Mouse (Mus musculus): ENCODE data around the gene Gckr. TPM values are rescaled to one million over a fixed set of nuclear protein-coding genes. Genes with fewer than 3 reads are reported as not detected.
"Not testable (repeated sequence)": the region's sequence is repeated elsewhere in the genome, so short reads cannot be mapped to it uniquely, and the experiment has no call there.

Gene Gckr
- total RNA-seq, 2 experiments from 2014 or later: not detected

- intact Hi-C loops (cut with DNase I; ENCODE audit: low total_unique reads): no loop called here
- no peak for DNase-seq
Observed at GRCm38 (mm10) chr5:31291361-31291688, 5.9 kb upstream of the Gckr start.

GRCm38 (mm10) chr5:31294964-31295605 is 2.2 kb upstream of the Gckr start:
- no peak for DNase-seq
- intact Hi-C loops (cut with DNase I; ENCODE audit: low total_unique reads): no loop called here

- intact Hi-C loops (cut with DNase I; ENCODE audit: low total_unique reads): no loop called here
- DNase-seq: peak; percentile 45
Observed at GRCm38 (mm10) chr5:31295606-31296141, 1.6 kb upstream of the Gckr start, which contains the start of gene Fndc4. Gene Fndc4 (minus strand): TSS chr5:31296080.

GRCm38 (mm10) chr5:31297981-31298380 is 738 bp downstream of the Gckr start:
- DNase-seq: no peak
- intact Hi-C loops (cut with DNase I; ENCODE audit: low total_unique reads): no loop called here

GRCm38 (mm10) chr5:31298486-31298885 is 1.2 kb downstream of the Gckr start:
- intact Hi-C loops (cut with DNase I; ENCODE audit: low total_unique reads): no loop called here
- no peak for DNase-seq

GRCm38 (mm10) chr5:31301866-31302265 is 4.6 kb downstream of the Gckr start:
- intact Hi-C loops (cut with DNase I; ENCODE audit: low total_unique reads): no loop called here
- no peak for DNase-seq

- intact Hi-C loops (cut with DNase I; ENCODE audit: low total_unique reads): no loop called here
- DNase-seq: no peak
Observed at GRCm38 (mm10) chr5:31303093-31303492, 5.8 kb downstream of the Gckr start.

- intact Hi-C loops (cut with DNase I; ENCODE audit: low total_unique reads): no loop called here
- DNase-seq: no peak
Observed at GRCm38 (mm10) chr5:31312806-31313205, 15.6 kb downstream of the Gckr start.

- no peak for DNase-seq
- intact Hi-C loops (cut with DNase I; ENCODE audit: low total_unique reads): no loop called here
Observed at GRCm38 (mm10) chr5:31322776-31323175, 25.5 kb downstream of the Gckr start.

GRCm38 (mm10) chr5:31324085-31324484 is 26.8 kb downstream of the Gckr start:
- DNase-seq: no peak
- intact Hi-C loops (cut with DNase I; ENCODE audit: low total_unique reads): no loop called here

GRCm38 (mm10) chr5:31326850-31327249 is 29.6 kb downstream of the Gckr start:
- no peak for DNase-seq
- intact Hi-C loops (cut with DNase I; ENCODE audit: low total_unique reads): no loop called here

GRCm38 (mm10) chr5:31328255-31328654 is 31.0 kb downstream of the Gckr start:
- intact Hi-C loops (cut with DNase I; ENCODE audit: low total_unique reads): no loop called here
- DNase-seq: peak; percentile 39

- DNase-seq; intact Hi-C loops (cut with DNase I; ENCODE audit: low total_unique reads): not testable (repeated sequence)
Observed at GRCm38 (mm10) chr5:31357586-31357985, 60.3 kb downstream of the Gckr start.

GRCm38 (mm10) chr5:31360955-31361354 is 63.7 kb downstream of the Gckr start:
- no peak for DNase-seq
- intact Hi-C loops (cut with DNase I; ENCODE audit: low total_unique reads): no loop called here

Other genes starting within 250 kb of the Gckr start
- gene Atraid, start 249.1 kb upstream of the Gckr start, total RNA-seq (2021): 10 to 100 TPM; 56.7 to 63.5 TPM
- gene Slc5a6, start 248.5 kb upstream of the Gckr start, total RNA-seq (2021): 1 to 10 TPM; 2.5 to 2.8 TPM
- 10 to 100 TPM; 12.3 to 19.9 TPM for gene Cad, start 242.7 kb upstream of the Gckr start, total RNA-seq (2021)
- not detected for gene Dnajc5g, start 191.2 kb upstream of the Gckr start, total RNA-seq (2021)
- under 1 TPM in 1 of 2 experiments, not detected in 1; 0.10 TPM for gene Slc30a3, start 189.2 kb upstream of the Gckr start, total RNA-seq (2021)
- gene Trim54, start 180.7 kb upstream of the Gckr start, total RNA-seq (2021): 100 to 1,000 TPM; 190 to 215 TPM
- gene Ucn, start 158.6 kb upstream of the Gckr start, total RNA-seq (2021): not detected
- 10 to 100 TPM; 33.9 to 37.3 TPM for gene Mpv17, start 143.2 kb upstream of the Gckr start, total RNA-seq (2021)
- under 1 TPM; 0.25 to 0.60 TPM for gene Gm29609, start 117.5 kb upstream of the Gckr start, total RNA-seq (2021)
- gene Gtf3c2, start 117.3 kb upstream of the Gckr start, total RNA-seq (2021): 10 to 100 TPM; 23.2 to 28.6 TPM
- gene Snx17, start 104.2 kb upstream of the Gckr start, total RNA-seq (2021): 10 to 100 TPM; 42.4 to 42.7 TPM
- 10 to 100 TPM; 44.4 to 48.7 TPM for gene Eif2b4, start 104.0 kb upstream of the Gckr start, total RNA-seq (2021)
- 1 to 10 TPM; 7.1 TPM for gene Zfp513, start 95.1 kb upstream of the Gckr start, total RNA-seq (2021)
- gene Ppm1g, start 76.8 kb upstream of the Gckr start, total RNA-seq (2021): 10 to 100 TPM; 38.0 to 39.8 TPM
- gene Nrbp1, start 56.6 kb upstream of the Gckr start, total RNA-seq (2021): 10 to 100 TPM; 61.1 to 63.4 TPM
- not detected for gene Gm9970, start 56.2 kb upstream of the Gckr start, total RNA-seq (2021)
- gene Krtcap3, start 45.8 kb upstream of the Gckr start, total RNA-seq (2021): 1 to 10 TPM in 1 of 2 experiments, under 1 TPM in 1; 0.47 to 1.9 TPM
- gene Ift172, start 6.3 kb upstream of the Gckr start, total RNA-seq (2021): 10 to 100 TPM; 19.6 to 21.2 TPM
- gene Fndc4, start 1.4 kb upstream of the Gckr start, total RNA-seq (2021): 1 to 10 TPM; 3.5 to 4.9 TPM
- 10 to 100 TPM; 11.2 to 12.1 TPM for gene Zfp512, start 155.0 kb downstream of the Gckr start, total RNA-seq (2021)
- gene 4930548H24Rik, start 188.3 kb downstream of the Gckr start, total RNA-seq (2021): not detected
- 10 to 100 TPM; 17.1 to 18.3 TPM for gene Gpn1, start 197.3 kb downstream of the Gckr start, total RNA-seq (2021)
- 10 to 100 TPM; 19.6 to 20.4 TPM for gene Slc4a1ap, start 229.6 kb downstream of the Gckr start, total RNA-seq (2021)
- 1 to 10 TPM; 9.6 to 10.0 TPM for gene Supt7l, start 230.4 kb downstream of the Gckr start, total RNA-seq (2021)

Measured in gastrocnemius, postnatal 14 days (tissue).